Mouse (Mus musculus): ENCODE data around the gene Mien1.

Mien1 gene

DNA sequence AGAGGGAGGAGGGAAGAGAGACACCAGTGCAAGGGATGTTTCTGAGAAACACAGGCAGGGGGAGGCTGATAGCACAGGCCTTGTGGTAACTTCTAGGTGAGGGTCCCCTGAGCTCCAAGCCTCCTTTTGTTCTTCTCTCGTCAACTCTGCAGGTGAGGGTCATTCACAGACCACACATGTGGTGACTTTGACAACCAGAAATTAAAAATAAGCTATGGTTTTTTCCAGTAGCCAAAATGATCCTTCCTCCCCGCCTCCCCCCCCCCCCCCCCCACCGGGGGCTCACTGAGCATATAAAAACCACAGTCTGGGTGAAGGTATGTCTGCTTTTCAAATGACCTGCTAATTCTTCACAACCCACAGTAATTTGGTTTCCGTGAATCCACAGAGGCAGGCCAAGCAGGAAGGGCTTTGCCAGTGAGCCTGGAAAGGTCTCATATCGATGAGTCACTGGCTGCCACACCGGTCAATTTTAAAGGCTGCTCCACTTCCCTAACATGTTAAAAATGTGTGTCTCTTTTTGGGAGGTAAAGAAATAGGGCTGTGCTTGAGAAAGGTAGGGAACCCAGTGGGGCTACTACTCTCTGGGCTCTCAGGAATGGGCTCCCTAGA lies 22.4 kb upstream of the Mien1 start:
- in situ Hi-C loops (cut with MboI): loop anchor here (5.0 kb wide), 1 partner anchor 86 kb away; the partner anchor contains the start of gene Ikzf3

DNA sequence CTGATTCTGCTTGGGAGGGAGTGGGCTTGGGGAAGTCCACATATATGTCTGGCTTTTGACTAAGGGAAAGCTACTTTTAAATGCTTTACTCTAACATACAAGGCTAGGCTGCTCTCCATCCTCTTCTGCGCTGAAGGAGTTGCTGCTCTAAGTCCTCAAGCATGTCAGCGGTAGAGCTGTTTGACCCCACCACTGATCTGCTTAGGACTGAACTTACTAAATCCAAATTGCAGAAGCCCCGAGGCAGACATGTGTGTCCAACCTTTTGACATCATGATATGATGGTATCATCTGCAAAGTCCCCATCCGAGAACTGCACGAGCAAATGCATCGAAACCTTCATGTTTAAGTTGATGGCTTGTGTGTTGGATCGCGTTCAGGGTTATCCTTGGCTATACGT lies 21.1 kb upstream of the Mien1 start:
- in situ Hi-C loops (cut with MboI): loop anchor here (5.0 kb wide), 1 partner anchor 87 kb away; the partner anchor contains the start of gene Ikzf3

DNA sequence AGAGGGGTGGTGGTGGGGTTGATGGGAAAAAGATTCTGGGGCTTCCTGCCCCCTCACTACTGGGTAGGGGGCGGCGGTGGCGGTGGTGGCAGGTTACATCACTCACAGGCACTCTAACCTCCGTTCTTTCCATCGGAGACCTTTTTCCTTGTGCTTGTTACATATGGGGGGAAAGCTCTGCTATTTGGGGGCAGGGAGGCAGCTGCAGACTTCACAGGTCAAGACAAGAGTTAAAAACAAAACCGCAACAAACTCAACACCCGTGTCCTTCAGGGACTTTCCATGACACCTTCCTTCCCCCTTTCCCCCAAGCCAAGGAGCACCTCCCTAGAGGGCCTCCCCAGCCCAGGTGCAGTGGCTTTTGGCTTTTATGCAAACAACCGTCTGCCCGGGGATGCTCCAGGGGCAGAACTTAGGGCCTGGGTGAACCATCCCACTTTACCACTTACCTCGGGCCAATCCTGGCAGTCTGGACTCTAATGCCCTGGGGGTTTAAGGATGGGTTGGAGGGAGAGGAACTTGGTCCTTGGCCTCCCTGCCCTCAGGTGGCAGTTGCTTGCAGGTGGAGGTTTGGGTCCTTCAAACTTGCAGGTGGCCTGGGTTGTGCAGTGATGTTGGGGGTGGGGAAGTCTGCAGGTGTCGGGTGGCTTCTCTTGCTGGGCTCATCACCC lies 20.4 kb upstream of the Mien1 start:
- in situ Hi-C loops (cut with MboI): no loop called here

DNA sequence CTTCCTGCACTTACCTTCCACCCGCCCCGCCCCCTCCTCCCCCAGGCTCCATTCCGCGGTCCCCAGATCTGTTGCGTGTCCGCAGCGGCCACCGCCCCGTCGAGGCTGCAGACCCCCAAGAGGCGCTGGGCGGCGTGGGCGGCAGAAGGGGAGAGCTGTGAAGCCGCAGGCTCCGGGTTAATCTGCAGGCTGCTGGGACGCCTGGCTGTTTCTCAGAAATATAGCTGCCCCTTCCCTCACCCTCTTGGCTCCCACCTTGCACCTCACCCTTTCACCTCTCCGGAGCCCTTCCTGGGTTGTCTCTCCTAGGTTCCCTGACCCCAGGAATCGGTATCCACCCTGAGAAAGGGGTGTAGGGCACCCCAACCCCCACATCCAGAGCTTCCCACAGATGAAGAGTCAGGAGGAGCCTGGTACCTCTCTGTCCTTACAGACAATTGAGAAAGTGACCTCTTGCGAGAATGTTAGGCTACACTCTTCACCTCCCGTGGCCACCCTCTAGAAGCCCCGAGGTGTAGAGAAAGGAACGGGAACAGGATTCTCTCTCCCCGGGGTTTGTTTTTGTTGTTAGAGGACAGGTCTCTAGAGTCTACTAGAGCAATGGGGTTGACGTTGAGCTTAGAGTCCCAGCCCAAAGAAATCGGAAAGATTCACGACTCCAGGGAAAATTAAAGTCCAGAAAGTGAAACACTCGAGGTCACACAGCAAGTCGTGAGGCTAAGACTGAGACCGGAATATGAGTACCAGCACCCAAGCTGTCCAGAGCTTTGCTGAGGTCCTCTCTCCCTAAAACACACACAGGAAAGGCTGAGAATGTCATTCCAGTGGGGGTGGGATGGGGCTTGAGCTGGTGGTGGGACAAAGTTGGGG lies 19.6 kb upstream of the Mien1 start:
- in situ Hi-C loops (cut with MboI): no loop called here

DNA sequence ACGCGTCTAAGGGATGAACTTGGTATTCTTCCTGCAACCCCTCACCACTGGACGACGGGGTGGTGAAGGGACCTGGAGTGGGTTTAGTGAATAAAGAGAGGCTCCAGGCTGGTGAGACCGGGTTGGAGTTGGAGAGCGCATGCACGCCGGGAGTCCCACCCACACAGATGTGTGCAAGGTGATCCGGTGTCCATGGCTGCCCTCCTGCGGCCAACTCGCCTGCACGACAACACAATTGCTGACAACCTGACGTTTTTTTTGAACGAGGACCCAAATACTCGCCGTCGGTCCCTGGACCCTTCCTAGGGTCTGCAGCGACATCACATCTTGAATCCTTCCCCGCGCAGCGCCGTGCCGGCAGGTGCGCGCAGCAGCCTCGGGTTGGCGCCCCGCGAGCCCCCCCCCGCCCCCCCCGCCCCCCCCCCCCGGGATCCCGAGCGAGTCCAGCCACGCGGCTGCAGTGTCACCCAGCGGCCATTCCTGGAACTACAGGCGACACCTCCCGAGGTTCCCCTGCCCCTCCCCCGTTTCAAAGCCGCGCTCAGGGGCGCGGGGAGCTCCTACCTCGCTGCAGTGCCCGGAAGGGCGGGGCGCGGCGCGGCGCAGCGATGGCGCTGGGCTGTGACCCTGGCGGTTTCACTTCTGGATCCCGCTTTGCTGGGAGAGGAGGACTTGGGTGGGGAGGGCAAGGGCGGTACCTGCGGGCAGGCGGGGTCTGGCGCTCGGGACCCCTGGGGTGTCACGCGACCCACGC lies 18.8 kb upstream of the Mien1 start:
- in situ Hi-C loops (cut with MboI): no loop called here

DNA sequence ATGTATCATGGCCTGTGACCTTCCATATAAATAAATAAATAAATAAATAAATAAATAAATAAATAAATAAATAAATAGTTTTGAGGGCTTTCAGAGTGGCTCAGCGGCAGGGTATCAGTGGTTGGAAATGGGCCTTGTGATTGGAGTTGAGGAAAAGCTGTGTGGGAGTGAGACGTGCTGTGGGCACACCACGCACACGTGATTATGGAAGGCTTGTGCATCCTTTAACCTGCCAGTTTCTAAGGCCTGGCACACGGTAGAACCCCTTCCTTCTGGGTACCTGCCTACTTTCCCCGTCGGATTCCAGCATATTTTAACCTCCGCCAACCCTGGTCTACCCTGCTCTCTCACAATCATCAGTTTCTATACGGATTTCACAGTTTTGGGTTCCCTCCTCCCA lies 18.2 kb upstream of the Mien1 start:
- in situ Hi-C loops (cut with MboI): no loop called here

DNA sequence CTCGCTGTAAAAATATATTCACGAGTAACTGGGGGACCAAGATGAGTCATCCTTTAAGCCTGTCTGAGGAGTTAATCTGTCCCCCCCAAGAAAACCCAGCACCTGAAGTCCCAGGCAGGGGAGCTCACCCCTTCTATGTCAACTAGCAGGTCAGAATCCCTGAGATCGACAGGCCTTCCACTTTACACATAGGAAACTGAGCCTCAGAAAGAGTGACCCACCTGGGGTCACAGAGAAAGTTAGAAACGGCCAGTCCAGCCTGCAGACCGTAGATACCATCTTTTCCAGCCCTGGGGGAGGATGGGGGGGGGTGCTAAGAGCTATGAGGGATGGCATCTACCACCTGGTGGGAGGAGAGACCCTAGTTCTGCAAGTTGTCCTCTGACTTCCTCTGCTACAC lies 17.8 kb upstream of the Mien1 start:
- in situ Hi-C loops (cut with MboI): no loop called here

DNA sequence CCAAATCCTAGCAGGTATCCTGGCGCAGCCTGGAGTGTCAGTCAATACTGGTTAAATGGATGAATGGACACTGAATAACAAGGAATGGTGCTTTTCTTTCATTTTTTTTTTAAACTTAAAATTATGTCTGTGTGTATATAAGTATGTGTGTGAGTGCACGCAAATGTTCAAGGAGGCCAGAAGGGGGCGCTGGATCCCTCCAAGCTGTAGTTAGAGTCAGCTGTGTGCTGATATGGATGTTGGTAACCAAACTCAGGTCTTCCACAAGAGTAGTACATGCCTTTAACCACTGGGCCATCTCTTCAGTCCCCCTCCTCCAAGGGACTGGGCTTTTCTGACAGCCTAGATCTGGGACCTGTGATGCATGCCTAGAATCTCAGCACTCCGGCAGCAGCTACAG lies 16.7 kb upstream of the Mien1 start:
- in situ Hi-C loops (cut with MboI): no loop called here

DNA sequence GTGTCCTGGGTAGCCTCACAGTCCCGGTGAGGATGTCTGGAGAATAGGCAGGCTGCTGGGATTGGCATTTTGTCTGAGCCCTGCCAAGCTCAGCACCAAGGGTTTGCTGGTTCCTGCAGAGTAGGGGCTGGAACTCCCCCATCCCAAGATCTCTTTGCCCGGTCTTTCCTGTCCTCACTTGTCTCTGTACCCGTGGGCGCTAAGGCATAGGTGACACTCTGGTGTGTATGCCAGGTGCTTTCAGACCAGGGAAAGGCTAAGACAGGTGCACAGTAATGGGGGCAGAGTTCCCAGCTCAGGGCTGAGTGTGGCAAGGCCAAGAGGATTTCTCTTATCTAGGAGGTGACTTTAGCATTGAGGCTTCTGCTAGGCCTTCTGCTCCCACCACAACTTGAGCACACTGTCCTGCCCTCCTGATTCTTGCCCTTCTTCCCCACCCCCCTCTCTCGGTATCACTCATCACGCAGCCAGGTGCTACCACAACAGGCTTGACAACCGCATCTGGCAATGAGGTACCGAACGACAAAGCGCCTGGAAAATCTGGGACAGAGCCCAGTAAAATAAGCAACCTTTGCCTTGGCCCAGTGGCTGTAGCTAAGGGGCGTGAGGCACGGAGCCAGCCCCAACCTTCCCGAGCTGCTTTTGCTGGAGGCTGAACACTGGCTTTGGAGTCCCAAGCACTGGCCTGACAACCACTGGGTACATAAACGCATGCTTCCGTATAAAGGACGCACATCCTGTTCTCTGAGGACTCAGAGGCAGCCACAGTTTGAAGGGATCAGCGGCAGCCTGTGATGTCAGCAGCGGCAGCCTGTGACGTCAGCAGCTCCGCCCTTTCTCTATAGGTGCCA lies 11.4 kb upstream of the Mien1 start:
- in situ Hi-C loops (cut with MboI): no loop called here

DNA sequence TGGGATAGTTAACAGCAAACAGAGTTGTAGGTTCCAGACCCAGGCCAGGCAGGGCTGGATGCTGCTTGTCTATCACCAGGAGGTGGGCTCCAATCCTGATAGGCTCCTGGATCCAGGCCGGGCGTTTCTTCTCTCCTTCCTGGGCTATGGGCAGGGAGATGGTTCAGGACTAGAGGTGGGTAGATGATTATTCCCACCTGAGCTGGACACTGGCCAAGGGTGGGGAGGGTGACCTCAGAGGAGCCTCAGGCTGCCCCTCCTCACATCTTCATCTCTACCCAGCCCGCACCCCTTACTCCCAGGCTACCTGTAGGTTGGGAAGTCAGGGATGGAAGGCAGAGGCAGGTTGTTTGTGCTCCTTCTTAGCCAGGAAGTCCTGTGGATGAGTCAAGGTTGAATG lies 10.6 kb upstream of the Mien1 start:
- in situ Hi-C loops (cut with MboI): no loop called here

DNA sequence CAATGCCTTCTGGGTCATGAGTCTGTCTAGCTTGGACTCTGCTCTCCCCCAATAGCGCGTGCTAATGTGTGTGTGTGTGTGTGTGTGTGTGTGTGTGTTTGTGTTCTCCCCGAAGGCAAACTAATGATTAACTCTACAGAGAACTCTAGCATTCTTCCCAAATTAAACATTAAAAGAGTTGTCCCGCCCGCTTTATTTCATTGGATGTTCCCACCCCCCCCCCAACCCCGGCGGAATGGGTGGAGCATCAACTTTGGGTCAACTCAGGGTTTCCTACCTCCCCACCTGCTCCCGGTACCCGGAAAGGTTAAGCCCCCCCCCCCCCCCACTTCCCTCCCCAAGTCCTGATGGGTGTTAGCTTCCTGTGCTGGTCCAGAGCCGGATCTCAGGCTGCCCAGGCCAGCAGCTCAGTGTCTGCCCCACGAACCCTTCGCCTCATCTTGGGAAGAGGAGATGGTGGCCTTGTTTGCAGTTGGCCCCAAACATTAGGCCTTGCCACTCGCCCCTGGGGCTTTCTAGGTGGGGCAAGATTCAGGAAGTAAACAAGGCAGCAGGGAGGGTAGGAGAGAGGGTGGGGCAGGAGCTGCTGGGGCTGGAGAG lies 9.5 kb upstream of the Mien1 start:
- in situ Hi-C loops (cut with MboI): no loop called here

DNA sequence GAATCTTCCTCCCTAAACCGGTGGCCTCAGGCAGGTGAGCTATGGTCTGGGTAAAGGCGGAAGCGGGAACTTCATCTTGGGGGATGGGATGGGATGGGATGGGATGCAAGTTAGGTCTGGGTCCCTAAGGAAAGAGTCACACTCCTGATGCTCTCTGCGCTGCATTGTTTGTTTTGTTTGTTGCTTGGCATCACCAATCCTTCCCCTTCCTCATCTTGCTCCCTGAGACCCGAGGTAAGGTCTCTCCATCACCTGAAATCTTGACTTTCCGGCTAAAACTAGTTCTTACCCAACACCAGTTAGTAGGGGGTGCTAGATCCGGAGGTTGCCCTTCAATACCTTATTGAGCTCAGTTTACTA lies 8.7 kb upstream of the Mien1 start:
- in situ Hi-C loops (cut with MboI): no loop called here

DNA sequence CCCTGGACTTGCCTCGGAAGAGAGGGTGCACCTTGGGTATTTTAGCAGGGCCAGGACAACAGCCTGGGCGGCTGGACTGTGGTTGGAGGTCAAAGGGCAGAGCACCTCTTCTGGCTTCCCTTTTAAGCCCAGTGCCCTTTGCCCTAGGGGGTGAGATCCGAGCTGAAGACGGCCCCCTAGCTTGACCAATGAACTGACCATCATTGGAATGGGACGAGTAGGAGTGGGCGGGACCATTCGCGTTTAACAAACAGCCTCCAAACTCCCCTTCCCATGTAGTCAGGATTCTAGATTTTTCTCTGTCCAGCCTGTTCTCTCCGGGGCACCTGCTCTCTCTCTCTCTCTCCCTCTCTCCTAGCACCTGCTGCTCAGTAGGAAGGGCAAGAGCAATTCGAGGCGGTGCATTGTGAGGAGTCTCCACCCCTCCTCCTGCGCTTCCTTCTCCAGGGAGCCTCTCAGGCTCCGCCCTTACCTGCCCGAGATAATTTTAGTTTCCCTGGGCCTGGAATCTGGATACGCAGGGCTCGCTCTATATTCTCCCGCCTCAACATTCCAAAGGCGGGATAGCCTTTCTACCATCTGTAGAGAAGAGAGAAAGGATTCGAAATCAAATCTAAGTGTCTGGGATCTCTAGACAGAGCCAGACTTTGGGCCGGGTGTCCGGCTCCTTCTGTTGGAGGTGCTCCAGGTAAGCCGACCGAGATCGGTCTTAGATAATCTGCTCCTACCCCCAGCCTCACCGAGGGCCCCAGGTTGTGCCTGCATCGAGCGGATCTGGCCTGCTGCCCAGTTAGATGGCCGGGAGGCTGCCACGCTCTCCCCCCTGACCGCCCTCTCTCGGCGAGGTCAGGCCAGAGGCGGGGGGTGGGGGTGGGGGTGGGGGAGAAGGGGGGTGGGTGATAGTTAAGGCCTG lies 8.0 kb upstream of the Mien1 start:
- in situ Hi-C loops (cut with MboI): no loop called here

DNA sequence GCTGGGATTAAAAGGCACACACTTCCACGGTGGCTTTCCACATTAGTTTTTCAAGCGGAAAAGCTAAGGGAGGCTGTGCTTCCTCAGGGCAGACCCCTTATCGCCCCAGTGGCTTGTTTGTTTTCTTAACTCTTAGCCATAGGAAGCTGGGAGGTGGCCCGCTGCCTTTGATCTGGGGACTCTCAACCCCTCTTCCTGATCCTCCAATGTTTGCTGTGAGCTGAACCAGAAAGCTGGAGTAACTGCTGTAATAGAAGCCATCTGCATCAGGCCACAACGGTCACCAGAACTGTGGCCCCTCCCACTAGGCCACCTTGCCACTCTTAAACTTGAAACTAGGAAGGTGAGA lies 7.4 kb upstream of the Mien1 start, which contains the start of gene Grb7:
Gene Grb7 (plus strand): TSS at position 182 of the 349 bp plus-strand sequence.
- in situ Hi-C loops (cut with MboI): no loop called here

DNA sequence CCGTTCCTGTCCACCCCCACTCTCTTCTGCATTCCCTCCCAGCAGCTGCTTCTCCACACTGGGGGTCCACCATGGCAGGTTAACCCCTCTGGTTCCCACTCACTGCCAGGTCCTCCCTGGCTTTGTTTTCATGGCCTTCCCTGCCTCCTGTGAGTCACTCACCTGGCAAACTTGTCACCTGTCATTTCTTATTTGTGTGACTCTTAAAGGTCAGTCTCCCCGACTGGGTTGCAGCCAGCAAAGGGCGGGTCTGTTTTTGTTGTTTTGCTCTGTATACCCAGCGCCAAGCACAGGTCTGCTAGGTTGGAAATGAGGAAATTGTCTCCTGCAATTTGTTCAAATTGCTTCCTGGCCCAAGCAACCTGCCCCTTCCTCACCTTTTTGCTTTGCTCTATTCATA lies 6.9 kb upstream of the Mien1 start:
- in situ Hi-C loops (cut with MboI): no loop called here

DNA sequence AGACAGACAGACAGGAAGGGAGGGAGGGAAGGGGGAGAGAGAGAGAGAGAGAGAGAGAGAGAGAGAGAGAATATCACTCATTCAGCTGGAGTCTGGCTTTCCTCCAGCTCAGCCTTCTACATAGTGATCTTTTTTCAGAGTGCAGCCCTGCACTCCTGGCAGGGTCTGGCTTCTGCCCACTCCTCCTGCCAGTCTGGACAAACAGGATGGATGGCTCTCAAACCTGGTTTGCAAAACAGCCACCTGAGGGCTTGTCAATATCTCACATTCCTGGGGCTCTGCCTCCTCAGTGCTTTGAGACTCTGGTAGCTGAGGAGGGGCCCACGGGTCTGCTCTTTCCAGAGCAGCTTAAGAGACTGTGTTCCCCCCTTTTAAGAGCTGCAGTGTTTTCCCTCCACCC lies 6.4 kb upstream of the Mien1 start:
- in situ Hi-C loops (cut with MboI): no loop called here

DNA sequence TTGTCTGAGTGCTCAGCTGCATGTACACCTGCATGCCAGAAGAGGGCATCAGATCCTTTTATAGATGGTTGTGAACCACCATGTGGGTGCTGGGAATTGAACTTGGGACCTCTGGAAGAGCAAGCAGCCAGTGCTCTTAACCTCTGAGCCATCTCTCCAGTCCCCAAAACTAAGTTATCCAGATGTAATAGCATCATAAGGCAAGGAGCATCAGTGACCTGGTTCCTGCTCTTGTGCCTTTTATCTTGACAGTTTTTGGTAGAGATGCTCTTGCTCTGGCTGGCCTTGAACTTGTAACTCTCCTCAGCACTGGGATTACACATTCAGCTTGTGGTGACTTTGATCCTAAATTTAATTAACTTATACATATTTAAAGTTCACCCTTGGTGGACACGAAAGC lies 4.9 kb upstream of the Mien1 start:
- in situ Hi-C loops (cut with MboI): no loop called here

DNA sequence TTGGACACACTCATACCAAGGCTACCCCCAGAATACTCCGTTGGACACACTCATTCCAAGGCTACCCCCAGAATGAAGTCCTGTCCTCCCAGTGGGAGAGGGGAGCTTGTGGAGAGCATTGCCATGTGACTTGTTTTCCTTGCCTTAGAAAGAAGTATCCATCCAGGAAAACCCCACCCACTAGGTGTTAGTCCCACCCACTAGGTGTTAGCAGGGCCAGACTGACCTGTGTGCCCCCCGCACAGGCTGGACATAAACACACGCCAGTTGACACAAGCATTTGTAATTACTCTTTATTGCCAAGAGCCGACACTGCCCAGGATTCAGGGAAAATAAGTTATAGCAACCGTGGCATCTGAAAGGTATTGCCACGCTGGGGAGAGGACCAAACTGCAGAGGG lies 1.4 kb downstream of the Mien1 start:
- in situ Hi-C loops (cut with MboI): no loop called here

DNA sequence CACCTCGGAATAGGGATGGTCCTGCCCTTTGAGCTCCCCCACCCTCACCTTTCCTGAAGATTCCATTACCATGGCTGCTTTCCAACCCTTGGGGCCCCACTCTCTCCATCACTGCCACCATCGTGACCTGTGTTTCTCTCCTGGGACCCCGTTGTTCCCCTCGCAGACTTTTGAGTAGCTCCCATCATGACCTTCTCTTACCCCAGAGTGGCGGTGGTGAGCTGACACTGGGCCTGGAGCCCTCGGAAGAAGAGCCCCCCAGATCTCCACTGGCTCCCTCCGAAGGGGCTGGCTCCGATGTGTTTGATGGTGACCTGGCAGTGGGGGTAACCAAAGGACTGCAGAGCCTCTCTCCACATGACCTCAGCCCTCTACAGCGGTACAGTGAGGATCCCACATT lies 3.1 kb downstream of the Mien1 start:
- in situ Hi-C loops (cut with MboI): no loop called here
